Mouse (Mus musculus) NIH3T3 (cell line): ENCODE data around the gene Trpt1.

Source experiments
- DNase-seq: peaks from one replicate; pipeline ENCODE4 v3.0.0-alpha.2; 2012; ENCODE audit warnings: low read depth

The Trpt1 gene

DNA sequence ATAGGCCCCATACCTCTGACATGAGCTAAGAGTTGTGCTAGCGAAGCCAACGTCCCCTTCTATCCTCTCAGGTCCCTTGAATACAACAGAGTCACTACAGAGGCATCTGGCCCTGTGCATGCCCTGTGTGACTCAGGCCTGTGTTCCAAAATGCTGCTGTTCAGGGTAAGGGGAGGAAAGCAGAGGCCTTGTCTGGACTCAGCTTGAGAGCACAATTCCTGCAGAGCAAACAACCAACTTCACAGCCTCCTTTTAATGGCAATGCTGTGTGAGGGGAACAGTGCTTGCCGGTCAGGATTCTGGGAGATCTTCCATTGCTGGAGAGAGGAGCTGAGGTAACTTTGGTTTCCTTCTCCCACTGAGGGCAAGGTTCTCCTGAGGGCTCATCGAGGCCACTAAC lies 48.3 kb downstream of the Trpt1 start:
- DNase-seq = peak; percentile 52

GRCm38 (mm10) chr19:7044706-7045105 lies 48.8 kb downstream of the Trpt1 start:
- DNase-seq = peak; percentile 41
